Mouse (Mus musculus): ENCODE measurements at regions not wholly inside any gene's neighbourhood (a gene's known extent, or its start where the extent isn't known, plus 50 kb on each side); places are given as distances from the start of the nearest gene placed in this dataset.
A peak's percentile ranks its signal among the peaks of the same experiment; 100 is the strongest.

- no peak for DNase-seq
These were observed 86.9 kb downstream of the Alx1 start for GRCm38 (mm10) chr10:102943156-102943555.

GRCm38 (mm10) chr10:102940823-102941519 is 89.0 kb downstream of the Alx1 start:
- no peak for DNase-seq

- DNase-seq: no peak
These were observed 98.6 kb downstream of the Alx1 start for GRCm38 (mm10) chr10:102931445-102931844.

- no peak for DNase-seq
These were observed 101.4 kb downstream of the Alx1 start for GRCm38 (mm10) chr10:102928651-102929050.

- DNase-seq: no peak
These were observed 132.6 kb downstream of the Alx1 start for GRCm38 (mm10) chr10:102897368-102897767.

DNA sequence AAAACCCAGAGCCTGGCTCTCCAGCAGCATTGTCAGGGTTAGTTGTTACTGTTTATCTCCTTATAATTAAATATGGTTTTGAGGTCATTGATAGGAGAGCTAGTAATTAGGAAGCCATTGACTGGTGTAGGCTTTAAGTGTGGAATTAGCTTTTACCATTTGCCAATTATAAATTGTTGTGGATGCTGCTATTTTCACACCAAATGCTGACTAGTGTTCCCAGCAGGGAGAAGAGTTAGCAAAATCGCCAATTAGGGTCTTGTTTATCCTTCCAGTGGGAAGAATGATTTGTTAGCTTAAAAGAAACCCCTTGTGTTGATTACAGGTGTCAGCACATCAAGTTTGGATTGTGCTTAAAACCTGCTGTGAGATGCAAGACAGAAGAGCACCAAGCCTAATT is 134.1 kb downstream of the Alx1 start:
- no peak for DNase-seq

DNA sequence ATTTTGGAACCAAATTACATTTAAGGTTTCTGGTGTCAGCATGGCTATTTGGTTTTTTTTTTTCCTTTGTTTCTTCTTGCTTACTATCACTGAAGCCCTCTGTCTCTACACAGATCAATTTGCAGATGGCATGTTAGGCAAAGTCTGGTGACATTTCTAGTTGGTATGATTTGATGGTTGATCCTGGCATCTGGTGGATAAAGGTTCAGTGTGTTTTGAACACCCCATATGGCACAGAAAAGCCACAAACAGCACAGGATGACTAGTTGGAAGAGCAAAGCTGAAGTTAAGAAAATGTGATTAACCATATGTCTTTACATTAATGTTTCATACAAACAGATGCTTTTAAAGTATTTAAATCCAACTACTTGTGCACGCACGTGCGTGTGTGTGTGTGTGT is 137.6 kb downstream of the Alx1 start:
- no peak for DNase-seq

DNA sequence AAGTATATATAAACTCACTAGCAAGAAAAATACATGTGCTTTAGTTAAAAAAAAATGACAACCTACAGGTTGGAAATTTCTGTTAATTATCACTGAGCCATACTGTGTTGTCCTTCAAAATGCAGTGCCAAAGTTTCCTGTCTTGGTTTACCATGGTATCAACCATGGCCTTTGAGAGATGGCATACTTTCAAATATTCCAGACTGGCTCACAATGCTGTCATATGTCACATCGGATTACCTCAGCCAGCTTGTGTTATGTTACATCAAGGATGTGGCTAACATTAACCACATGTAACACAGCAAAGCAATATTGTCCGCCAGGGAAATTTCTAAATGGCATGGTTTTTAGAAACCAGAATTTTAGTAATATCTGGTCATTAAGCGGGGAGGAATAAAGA is 140.3 kb downstream of the Alx1 start:
- no peak for DNase-seq

DNA sequence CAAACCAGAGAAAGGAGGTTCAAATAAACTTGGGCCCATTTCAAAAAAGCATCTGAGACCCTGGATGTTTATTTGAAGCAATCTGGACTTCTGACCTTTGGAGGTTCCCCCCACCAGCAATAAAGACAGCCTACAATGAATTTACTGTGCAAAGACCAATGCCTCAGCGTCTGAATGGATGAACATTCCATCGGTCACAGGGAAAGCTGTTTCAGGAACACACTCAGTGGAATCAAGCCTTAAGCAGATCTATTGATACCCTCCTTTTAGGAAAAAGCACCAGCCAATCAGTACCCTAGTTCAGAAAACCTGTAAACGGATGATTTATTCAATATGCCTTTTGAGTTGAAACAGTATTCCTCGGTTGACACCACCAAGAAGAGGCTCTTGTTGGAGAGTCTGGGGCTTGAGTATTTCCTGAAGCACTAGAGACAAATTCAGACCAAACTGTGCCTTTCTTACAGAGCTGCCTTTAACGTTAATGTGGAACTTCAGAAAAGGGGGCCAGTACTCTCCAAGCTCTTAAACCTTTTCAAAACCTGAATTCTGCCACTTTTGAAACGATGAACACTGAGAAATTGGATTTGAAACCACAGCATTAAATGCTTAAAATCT is 148.1 kb downstream of the Alx1 start:
- no peak for DNase-seq

GRCm38 (mm10) chr10:102878010-102878409 is 152.0 kb downstream of the Alx1 start:
- peak; percentile 28 to 49 for DNase-seq

DNA sequence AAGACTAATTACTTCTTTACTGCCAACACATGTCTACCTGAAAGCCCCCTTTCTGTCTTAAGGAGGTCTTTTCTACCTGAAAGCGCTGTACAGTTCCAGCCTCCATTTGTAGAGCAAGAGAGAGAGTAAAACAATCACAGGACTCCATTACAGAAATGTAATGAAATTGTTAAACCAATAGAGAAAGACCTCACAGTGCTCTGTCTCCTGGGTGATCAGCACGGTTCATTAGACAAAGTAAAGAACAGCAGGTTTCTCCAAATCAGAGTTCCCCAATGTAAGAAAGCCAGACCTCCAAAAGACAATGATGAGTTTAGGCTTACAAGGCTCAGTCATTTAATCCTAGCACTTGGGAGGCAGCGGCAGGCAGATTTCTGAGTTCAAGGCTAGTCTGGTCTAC is 153.1 kb downstream of the Alx1 start:
- no peak for DNase-seq

GRCm38 (mm10) chr10:102866920-102867319 is 163.1 kb downstream of the Alx1 start:
- no peak for DNase-seq

DNA sequence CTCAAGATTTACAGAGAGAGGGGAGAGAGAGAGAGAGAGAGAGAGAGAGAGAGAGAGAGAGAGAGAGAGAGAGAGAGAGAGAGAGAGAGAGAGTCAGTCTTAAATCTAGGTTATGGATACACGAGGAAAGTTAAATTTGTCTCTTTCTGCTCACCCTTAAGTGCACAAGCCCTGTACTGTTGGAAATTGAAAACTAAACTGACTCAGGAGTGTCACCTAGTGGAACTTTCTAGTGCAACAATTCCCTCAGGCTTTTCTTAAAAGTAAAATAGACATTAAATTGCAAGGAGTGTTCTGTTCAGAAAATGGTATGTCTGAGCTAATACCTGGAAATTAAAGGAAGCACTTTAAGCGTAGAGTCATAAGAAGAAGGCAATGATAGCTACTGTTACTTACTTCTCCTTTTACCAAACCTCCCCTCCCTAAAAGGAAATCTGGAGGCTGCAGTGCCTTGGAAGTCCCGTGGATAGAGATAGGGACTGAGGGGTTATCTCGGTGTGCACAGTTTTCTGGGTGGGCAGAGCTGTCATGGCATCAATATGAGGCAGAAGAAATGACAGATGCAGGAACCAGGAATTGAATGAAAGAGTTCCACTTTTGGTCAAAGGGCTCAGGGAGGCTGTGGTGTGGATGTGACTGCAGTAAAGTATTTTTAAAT is 193.3 kb downstream of the Alx1 start:
- DNase-seq: no peak

DNA sequence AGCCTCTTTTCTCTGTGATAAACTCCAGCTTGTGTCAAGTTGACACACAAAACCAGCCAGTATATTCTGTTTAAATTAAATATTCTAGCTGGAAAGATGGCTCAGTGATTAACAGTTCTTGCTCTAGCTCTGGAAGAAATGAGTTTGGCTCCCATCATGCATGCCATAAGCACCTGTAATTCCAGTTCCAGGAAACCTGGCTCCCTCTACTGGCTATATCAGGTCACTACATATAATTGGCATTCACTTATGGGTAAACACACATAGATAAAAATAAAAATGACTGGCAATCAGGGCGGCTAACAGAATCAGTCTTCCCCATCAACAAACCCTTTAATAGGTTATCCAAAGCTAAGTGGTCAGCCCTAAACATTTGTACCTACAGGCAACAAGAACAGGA is 194.2 kb downstream of the Alx1 start:
- DNase-seq: no peak

DNA sequence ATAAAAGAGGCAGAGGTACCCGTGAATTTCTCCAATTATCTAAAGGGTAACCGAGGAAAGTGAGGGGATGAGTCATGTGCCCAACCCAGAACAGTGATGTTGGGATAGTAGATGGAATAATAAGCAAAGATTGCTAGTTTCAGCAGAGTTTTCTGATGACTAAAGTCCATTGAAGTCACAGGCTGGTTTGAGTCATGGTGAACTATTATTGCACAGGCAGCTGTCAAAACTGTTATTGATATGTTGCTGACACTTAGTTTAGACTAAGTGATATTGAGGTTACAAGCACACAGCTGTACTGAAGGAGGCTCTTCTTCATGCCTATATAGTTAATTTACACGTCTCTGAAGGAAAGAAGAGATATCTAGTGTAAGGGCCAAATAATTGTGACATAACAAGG is 200.4 kb downstream of the Alx1 start:
- DNase-seq: no peak

GRCm38 (mm10) chr10:102823434-102823833 is 206.6 kb downstream of the Alx1 start:
- DNase-seq: no peak

GRCm38 (mm10) chr10:102801391-102801790 is 228.6 kb downstream of the Alx1 start:
- DNase-seq: no peak

GRCm38 (mm10) chr10:102779243-102779642 is 250.8 kb downstream of the Alx1 start:
- no peak for DNase-seq

- DNase-seq: no peak
These were observed 251.7 kb downstream of the Rassf9 start for GRCm38 (mm10) chr10:102763696-102764095.

GRCm38 (mm10) chr10:102762378-102762777 is 250.4 kb downstream of the Rassf9 start:
- no peak for DNase-seq

GRCm38 (mm10) chr10:102735207-102735606 is 223.2 kb downstream of the Rassf9 start:
- DNase-seq: peak; percentile 37 to 42

GRCm38 (mm10) chr10:102732420-102732819 is 220.4 kb downstream of the Rassf9 start:
- no peak for DNase-seq

GRCm38 (mm10) chr10:102712263-102712662 is 200.2 kb downstream of the Rassf9 start:
- no peak for DNase-seq

GRCm38 (mm10) chr10:102705848-102706247 is 193.8 kb downstream of the Rassf9 start:
- no peak for DNase-seq
